Mouse (Mus musculus): ENCODE measurements around the gene Gart. TPM values are rescaled to one million over a fixed set of nuclear protein-coding genes. Genes with fewer than 3 reads are reported as not detected.
A peak's percentile ranks its signal among the peaks of the same experiment; 100 is the strongest.

Gene Gart
- total RNA-seq, 2 experiments from 2014 or later, result 58.4 to 66.2 TPM

DNA sequence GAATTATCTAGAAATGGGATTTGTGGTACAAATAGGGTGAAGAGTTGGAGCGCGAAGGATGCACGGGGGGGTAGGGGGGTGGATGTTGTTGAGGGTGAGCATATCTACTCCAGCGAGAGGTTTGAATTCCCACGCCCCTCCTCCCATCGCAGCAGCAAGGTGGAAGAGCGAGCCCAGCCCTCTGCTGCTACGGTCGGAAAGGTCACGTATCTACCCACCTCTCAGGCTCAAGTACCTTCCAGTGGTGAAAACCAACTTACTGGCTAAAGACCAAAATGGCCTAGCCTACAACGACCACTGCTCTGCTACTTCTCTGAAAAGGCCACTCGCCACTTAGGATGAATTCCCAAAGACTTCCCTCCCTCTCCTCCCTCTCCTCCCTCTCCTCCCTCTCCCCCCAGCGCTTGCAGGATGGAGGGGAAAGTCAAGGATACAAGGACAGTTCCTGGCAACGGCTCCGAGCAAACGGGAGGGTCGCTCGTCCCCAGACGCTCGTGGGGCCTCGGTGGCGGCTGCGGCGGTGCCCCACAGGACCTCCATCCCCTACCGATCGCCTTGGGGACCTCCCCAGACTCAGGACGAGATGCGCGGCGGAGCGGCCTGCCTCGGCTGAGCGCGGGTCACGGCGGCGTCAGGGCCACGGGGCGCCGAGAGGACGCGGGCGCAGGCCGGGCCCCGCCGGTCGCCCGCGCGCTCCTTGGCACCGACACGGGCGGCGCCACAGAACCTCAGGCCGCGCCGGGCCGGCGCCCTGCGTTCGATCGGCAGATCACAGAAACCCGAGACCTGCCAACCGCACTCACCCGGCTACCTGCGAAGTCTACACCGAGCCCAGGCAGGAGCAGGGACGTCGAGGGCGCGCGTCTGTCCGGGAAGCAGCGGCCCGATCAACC lies 49.7 kb downstream of the Gart start:
- no peak for TF ChIP-seq CTCF (IDR thresholded peaks at IDR 0.05)
- no peak for DNase-seq
- Histone ChIP-seq H3K27ac (peak overlapping the region; percentile 94), H3K4me3 (peak overlapping the region; percentile 92)
- intact Hi-C loops (cut with DNase I), result no loop called here

DNA sequence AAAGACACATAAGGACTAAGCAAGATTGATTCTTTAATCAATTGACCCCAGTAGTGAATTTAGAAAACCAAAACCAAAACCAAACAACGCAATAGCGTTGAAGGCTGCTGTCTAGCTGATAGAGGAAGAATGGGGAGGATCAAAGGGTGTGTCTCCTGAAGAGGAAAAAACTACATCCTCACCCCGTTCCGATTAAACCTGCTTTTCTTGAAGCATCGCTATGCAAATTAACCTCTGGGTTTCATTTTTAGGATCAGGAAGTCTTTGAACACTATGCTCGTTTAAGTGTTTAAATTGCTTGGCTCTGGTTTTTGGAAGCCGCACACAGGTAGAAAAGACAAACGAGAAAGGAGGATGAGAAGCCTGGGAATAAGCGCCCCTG lies 50.4 kb downstream of the Gart start:
- H3K4me3 ChIP-seq, result peak overlapping the region; percentile 92
- TF ChIP-seq CTCF (IDR thresholded peaks at IDR 0.05), result no peak
- no peak for DNase-seq
- intact Hi-C loops (cut with DNase I), result no loop called here
- peak overlapping the region; percentile 94 for H3K27ac ChIP-seq

DNA sequence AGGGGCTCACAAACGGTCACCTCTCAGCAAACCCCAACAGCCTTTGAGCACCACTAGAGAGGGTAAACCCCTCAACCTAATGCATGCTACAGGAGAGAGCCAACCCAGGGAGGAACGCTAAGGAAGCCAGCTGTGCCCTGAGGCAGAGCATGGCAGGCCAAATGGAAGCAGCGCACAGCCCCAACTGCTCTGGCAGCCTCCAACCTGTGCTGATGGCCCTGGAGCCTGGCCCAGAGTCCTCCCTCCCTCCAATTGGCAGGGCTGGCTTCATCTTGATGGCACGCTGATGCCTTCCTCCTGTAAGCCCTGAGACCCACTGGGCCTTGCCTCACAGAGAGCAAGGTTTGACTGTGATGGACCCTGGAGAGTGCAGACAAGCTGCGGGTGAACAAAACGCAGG lies 51.7 kb downstream of the Gart start:
- no peak overlapping the region for H3K4me3 ChIP-seq
- intact Hi-C loops (cut with DNase I), result no loop called here
- DNase-seq, result peak; percentile 84
- no peak for TF ChIP-seq CTCF (IDR thresholded peaks at IDR 0.05)
- H3K27ac ChIP-seq, result peak overlapping the region; percentile 16

DNA sequence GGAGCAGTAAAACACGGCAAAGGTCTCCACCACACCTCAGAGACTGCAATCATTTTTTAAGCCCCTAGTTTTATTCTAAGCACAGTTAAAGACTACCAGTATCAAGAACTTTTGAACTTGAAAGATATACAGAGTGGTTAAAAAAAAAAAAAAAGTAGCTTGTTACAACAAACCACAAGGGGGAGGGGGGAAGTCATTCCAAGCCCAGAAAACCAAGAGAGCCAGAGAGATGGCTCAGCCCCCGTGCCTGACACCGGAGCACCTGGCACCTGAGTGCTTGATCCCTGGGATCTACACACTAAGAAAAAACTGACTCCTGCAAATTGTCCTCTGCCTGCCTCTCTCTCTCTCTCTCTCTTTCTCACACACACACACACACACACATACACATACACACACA lies 53.5 kb downstream of the Gart start:
- no peak overlapping the region for H3K27ac ChIP-seq
- intact Hi-C loops (cut with DNase I), result no loop called here
- no peak for DNase-seq
- no peak overlapping the region for H3K4me3 ChIP-seq
- TF ChIP-seq CTCF (IDR thresholded peaks at IDR 0.05), result no peak

DNA sequence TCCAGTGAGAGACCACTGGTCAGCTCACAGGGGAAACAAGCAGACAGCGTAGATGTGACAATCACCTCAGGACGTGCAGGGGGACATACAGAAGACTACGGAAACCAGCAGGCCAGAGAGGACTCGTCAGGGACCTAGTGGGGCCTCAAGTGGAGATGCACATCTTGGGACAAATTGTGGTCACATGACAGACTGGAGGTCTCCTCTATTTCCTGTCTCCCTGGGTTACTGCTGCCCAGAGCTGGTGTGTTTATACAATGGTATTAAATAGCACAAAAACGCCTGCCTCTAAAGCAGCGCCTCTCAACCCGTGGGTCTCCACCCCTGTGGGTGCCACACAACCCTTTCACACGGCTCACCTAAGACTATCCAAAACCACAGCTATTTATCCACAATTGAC lies 54.6 kb downstream of the Gart start:
- Histone ChIP-seq H3K4me3 (no peak overlapping the region), H3K27ac (no peak overlapping the region)
- TF ChIP-seq CTCF (IDR thresholded peaks at IDR 0.05), result no peak
- intact Hi-C loops (cut with DNase I), result no loop called here
- DNase-seq, result no peak

DNA sequence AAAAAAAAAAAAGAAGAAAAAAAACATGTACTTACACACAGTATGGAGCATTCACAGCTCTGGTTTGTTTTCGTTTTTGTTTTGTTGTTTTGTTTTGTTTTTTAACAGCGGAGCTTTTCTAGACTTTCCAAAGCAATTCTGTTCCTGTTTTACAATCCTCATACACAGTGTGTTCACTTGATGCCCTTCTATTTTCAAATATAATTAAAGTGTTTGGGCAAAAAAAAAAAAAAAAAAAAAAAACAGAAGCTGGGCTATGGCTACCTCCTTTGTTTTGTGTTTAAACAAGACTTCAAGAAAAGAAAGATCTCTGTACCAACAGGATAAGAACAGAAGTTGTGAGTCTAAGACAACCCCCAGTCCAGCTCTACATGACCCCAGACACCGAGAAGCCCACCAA lies 58.0 kb downstream of the Gart start:
- intact Hi-C loops (cut with DNase I), result no loop called here
- H3K27ac ChIP-seq, result no peak overlapping the region
- H3K4me3 ChIP-seq, result no peak overlapping the region
- DNase-seq, result no peak
- TF ChIP-seq CTCF (IDR thresholded peaks at IDR 0.05), result no peak

DNA sequence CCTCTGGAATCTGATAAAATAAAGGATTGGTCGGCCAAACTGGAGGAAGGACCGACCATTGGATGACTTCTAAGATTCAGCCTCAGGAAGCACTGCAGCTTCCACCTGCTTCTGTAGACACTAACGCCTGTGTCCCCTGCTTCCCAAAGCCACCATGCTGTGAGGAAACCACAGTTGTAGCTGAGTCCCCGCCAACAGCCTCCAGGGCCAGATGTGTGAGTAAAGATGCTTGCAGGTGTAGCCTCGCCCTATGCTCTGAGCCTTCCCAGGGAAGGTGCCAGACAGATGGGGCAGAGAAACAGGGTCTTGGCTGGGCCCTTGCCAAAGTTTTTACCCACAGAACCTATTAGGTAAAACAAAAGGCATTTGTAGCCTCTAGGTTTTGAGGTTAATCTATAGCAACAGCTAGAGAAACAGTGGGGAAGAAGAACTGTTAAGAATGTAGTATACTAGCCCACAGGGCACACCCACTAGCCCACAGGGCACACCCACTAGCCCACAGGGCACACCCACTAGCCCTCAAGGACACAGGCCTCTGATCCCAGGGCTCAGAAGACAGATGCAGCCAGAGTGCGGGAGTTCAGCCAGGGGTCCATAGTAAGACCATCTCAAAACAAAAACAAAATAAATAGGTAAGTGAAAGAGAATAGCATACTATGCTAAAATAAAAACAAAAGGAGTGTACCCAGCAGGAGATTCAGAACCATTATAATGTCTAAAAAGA lies 58.9 kb downstream of the Gart start:
- TF ChIP-seq CTCF (IDR thresholded peaks at IDR 0.05), result no peak
- H3K27ac ChIP-seq, result no peak overlapping the region
- no peak overlapping the region for H3K4me3 ChIP-seq
- intact Hi-C loops (cut with DNase I), result no loop called here
- DNase-seq, result no peak

DNA sequence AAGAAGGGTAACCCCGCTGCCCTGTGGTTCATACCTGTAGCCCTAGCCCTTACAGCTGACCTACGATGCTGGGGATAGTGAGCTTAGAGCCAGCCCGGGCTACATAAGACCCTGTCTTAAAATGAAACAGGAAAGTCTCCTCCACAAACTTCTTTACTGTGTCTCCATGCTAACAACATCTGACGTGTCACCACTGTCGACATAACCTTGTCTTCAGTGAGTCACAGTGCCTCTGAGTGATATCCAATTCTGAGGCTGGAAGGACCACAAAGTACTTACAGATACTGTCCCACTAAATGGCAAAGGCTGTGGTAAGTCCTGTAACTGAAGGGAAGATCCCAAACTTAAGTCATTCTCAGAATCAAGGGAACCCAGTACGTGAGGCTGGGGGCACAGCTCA lies 60.5 kb downstream of the Gart start:
- Histone ChIP-seq H3K27ac (no peak overlapping the region), H3K4me3 (no peak overlapping the region)
- DNase-seq, result no peak
- intact Hi-C loops (cut with DNase I), result no loop called here
- TF ChIP-seq CTCF (IDR thresholded peaks at IDR 0.05), result no peak

DNA sequence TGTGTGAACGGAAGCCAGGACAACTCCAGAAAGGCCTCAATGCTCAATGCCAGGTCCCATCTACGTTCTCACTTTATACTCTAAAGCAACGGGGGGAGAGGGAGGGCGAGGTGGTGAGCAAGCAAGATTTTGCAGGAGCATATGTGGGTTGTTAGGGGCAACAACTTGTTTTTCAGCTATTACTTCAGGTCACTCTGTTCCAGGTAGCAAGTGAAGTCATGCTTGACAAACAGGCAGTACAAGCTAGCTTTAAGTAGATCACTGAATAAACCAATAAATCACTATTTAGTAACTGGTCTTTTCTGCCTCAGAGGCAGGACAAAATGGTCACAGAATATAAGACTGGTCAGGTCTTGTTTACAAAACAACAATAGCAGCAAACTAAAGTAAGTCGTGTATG lies 61.1 kb downstream of the Gart start:
- no peak overlapping the region for H3K4me3 ChIP-seq
- intact Hi-C loops (cut with DNase I), result no loop called here
- H3K27ac ChIP-seq, result no peak overlapping the region
- TF ChIP-seq CTCF (IDR thresholded peaks at IDR 0.05), result no peak
- no peak for DNase-seq

DNA sequence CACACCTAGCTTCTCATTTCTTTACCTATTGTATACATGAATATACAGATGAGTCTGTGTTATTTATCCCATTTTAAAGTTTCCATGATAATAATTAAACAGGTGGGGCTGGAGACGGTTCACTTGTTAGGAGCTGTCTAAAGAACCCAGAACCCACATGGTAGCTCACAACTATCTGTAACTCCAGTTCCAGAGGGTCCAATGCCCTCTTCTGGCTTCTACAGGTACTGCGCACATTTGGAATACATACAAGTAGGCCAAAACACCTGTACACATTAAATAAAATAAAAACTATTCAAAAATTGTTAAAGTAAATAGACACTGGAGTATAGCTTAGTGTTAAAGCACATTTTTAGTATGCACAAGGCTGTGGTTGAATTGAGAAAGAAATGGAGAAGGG lies 64.4 kb downstream of the Gart start:
- TF ChIP-seq CTCF (IDR thresholded peaks at IDR 0.05), result peak; percentile 66
- no peak for DNase-seq
- intact Hi-C loops (cut with DNase I), result no loop called here
- no peak overlapping the region for H3K4me3 ChIP-seq
- H3K27ac ChIP-seq, result no peak overlapping the region

DNA sequence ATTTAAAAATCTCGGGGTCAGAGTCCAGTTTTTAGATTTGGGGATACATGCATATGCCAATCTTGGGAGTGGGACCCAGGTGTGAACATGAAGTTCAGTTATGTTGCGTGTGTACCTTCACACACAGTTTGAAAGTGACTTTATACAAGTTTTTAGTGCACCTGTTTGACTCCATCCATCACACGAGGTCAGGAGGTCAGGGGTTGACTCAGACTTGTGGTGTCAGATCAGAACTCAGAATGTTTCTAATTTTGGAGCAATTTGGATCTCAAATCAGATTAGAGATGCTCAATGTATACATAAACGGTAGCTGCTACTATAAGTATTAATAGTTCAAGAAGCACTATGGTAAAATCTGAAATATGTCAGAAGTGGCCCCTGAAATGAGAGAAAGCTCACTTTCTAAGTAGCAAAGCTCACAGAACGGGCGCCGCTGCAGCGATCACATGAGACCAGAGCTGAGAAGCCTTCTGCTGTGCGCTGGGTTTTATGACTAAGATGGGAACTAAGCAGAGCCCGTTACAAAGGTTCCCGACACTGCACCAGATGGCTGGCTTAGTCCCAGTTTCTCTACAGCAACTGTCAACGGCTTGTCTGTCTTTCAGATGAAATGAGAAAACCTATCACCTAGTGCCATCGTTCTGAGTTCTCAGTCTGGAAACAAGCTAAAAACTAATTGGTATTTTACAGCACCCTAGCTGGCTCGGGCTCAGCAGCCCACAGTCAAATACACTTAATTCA lies 67.6 kb downstream of the Gart start:
- intact Hi-C loops (cut with DNase I), result no loop called here
- H3K4me3 ChIP-seq, result no peak overlapping the region
- H3K27ac ChIP-seq, result no peak overlapping the region
- no peak for TF ChIP-seq CTCF (IDR thresholded peaks at IDR 0.05)
- no peak for DNase-seq

DNA sequence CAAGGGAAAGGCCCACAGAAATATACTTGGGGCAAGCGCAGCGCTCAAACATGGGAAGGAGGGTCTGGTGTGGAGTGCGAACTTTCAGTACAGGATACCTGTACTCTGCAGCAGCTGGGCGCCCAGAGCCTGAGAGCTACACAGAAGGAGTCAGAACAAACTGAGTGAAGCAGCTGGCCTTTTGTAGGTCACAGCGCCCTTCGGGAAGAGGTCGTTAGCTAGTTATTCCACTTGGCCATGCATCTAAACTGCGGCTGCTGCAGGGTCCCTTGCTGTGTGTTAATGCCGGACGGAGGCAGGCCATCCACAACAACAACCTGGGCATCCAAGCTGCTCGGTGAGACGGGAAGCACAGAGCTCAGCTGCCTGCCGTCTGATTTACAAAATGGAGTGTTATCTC lies 71.6 kb downstream of the Gart start:
- no peak for TF ChIP-seq CTCF (IDR thresholded peaks at IDR 0.05)
- Histone ChIP-seq H3K27ac (no peak overlapping the region), H3K4me3 (no peak overlapping the region)
- intact Hi-C loops (cut with DNase I), result no loop called here
- DNase-seq, result no peak

Other genes with a start within 250 kb of the Gart start
- gene Il10rb, start 240.8 kb downstream of the Gart start, total RNA-seq (2021), result 1 to 10 TPM; 6.2 to 7.9 TPM
- gene Ifnar1, start 161.7 kb downstream of the Gart start, total RNA-seq (2021), result 10 to 100 TPM; 12.6 to 15.1 TPM
- gene Ifngr2, start 99.9 kb downstream of the Gart start, total RNA-seq (2021), result 10 to 100 TPM; 55.2 to 55.5 TPM
- 10 to 100 TPM; 16.0 to 17.7 TPM for gene Tmem50b, start 49.2 kb downstream of the Gart start, total RNA-seq (2021)
- gene Dnajc28, start 27.9 kb downstream of the Gart start, total RNA-seq (2021), result 10 to 100 TPM; 15.8 to 21.8 TPM
- gene Son, start 554 bp upstream of the Gart start, total RNA-seq (2021), result 100 to 1,000 TPM; 113 to 116 TPM
- gene Donson, start 41.8 kb upstream of the Gart start, total RNA-seq (2021), result 1 to 10 TPM in 1 of 2 experiments, under 1 TPM in 1; 0.92 to 1.6 TPM
- gene Cryzl1, start 82.0 kb upstream of the Gart start, total RNA-seq (2021), result 10 to 100 TPM; 17.7 to 18.1 TPM
- 10 to 100 TPM; 60.2 to 66.1 TPM for gene Itsn1, start 82.3 kb upstream of the Gart start, total RNA-seq (2021)